Mouse (Mus musculus): Measurements from ENCODE around the gene Pabpn1l. TPM values are rescaled to one million over a fixed set of nuclear protein-coding genes. Genes with fewer than 3 reads are reported as not detected.

The Pabpn1l gene
- polyA plus RNA-seq, 1 experiment from 2014 or later: not detected

DNA sequence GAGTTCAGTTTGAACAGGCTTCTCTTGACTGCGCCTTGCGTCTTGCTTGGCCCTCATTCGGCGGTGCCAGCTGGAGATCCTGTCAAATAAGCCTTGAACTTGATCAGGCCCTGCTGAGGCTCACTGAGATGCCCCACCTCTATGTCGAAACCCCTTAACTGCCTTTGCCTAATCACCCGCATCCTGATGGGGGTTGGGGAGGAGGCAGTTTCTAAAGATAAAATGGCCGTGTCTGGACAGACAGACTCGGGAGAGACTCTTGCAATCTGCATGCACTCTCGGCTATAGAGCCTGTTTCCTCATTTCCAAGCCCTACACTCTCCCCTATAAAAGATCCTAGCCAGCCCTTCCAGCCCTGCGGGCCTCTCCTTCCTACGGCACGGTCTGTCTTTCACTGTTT is 29.3 kb downstream of the Pabpn1l start:
- Histone ChIP-seq H3K9me3 (replicated peaks; ENCODE audit: control insufficient read depth, low read length) (no peaks in the 10 kb centered on the region), H3K9ac (replicated peaks; ENCODE audit: low read length) (no peak overlapping the region), H3K36me3 (replicated peaks; ENCODE audit: control insufficient read depth, insufficient read depth, low read depth, low read length) (no peaks in the 10 kb centered on the region), H3K4me3 (ENCODE audit: low read depth, low read length) (no peak overlapping the region), H3K4me2 (ENCODE audit: low read depth, low read length) (no peak overlapping the region), H3K27me3 (ENCODE audit: control insufficient read depth, insufficient read depth, low read length) (no peaks in the 10 kb centered on the region), H3K4me1 (ENCODE audit: control insufficient read depth, insufficient read depth, low read length) (no peaks in the 10 kb centered on the region), H3K27ac (replicated peaks; ENCODE audit: low read depth, low read length) (no peak overlapping the region)
- no peak for ATAC-seq (replicated peaks; ENCODE audit: insufficient number of reproducible peaks, low FRiP score, low TSS enrichment, low read depth)
- WGBS: 74% methylated on average over 12 of the region's 12 CpGs
- DNase-seq (ENCODE audit: low spot score): no peak

DNA sequence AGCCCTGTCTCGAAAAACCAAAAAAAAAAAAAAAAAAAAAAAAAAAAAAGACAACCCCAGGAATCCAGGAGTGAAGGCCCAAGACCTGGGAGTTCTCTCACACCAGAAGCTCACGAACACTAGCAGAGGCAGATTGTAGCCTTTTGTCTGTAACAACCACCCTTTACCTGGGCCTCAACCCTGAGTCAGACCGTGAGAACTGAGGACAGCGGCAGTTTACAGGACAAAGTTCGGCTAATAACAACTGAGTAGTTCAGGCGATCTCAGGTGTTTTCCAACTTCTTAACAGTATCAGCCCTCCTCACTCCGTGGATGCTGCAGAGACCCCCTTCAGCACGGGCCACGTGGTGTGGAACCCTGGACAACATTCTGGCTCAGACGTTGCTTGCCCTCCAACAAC is 35.8 kb downstream of the Pabpn1l start:
- Histone ChIP-seq H3K9ac (replicated peaks; ENCODE audit: low read length) (no peak overlapping the region), H3K9me3 (replicated peaks; ENCODE audit: control insufficient read depth, low read length) (no peaks in the 10 kb centered on the region), H3K4me3 (ENCODE audit: low read depth, low read length) (no peak overlapping the region), H3K27ac (replicated peaks; ENCODE audit: low read depth, low read length) (no peak overlapping the region), H3K36me3 (replicated peaks; ENCODE audit: control insufficient read depth, insufficient read depth, low read depth, low read length) (no peaks in the 10 kb centered on the region), H3K4me2 (ENCODE audit: low read depth, low read length) (no peak overlapping the region), H3K27me3 (ENCODE audit: control insufficient read depth, insufficient read depth, low read length) (no peaks in the 10 kb centered on the region), H3K4me1 (ENCODE audit: control insufficient read depth, insufficient read depth, low read length) (no peaks in the 10 kb centered on the region; the same call in 1 of the 2 replicates)
- 81% methylated on average over 10 of the region's 10 CpGs for WGBS
- no peak for ATAC-seq (replicated peaks; ENCODE audit: insufficient number of reproducible peaks, low FRiP score, low TSS enrichment, low read depth)
- DNase-seq (ENCODE audit: low spot score): no peak

DNA sequence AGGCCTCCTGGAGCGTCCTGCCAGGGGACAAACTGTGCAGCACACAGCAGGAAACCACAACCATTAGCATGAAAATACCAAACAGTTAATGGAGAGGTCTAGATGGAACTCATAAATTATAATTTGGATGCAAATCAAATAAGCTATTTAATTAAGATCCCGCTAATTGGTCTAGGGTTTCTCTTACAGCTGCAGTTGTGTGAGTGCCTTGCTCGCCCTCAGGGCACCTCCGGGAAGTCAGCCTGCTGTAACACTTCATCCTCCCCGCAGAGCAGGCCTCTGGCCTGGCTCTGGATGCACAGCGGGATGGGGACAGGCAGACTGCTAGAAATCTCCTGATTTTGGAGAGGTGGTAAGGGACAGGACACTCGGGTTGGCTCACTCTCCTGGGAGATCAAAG is 36.4 kb downstream of the Pabpn1l start:
- DNase-seq (ENCODE audit: low spot score) (no peak), ATAC-seq (replicated peaks; ENCODE audit: insufficient number of reproducible peaks, low FRiP score, low TSS enrichment, low read depth) (no peak)
- 52% methylated on average over 7 of the region's 7 CpGs for WGBS
- H3K36me3 ChIP-seq (replicated peaks; ENCODE audit: control insufficient read depth, insufficient read depth, low read depth, low read length): no peaks in the 10 kb centered on the region
- H3K27ac ChIP-seq (replicated peaks; ENCODE audit: low read depth, low read length): no peak overlapping the region
- H3K27me3 ChIP-seq (ENCODE audit: control insufficient read depth, insufficient read depth, low read length): no peaks in the 10 kb centered on the region
- no peak overlapping the region for H3K4me2 ChIP-seq (ENCODE audit: low read depth, low read length)
- H3K9ac ChIP-seq (replicated peaks; ENCODE audit: low read length): no peak overlapping the region
- H3K4me1 ChIP-seq (ENCODE audit: control insufficient read depth, insufficient read depth, low read length): no peaks in the 10 kb centered on the region; the same call in 1 of the 2 replicates
- H3K4me3 ChIP-seq (ENCODE audit: low read depth, low read length): no peak overlapping the region
- H3K9me3 ChIP-seq (replicated peaks; ENCODE audit: control insufficient read depth, low read length): no peaks in the 10 kb centered on the region

DNA sequence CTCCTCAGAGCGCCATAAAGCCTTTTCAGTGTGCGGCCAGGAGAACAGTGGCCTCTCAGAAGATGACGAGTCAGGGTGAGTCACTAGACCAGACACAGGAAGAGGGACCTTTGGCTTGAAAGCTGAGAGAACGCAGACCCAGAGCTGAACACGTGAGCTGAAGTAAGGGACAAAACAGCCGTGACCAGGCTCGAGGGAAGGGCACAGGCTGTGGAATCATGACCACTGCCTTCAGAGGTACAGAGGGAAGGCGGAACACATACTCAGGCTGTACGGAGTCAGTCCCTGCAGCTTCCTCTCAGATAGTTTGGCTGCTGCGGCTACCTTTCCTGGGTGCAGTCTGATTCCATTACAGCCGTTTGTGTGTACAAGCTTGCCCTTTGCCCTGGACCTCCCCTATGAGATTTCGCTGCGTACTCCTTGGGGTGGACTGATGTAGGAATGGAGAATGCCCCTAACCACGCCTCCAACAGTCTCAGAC is 37.1 kb downstream of the Pabpn1l start:
- H3K9me3 ChIP-seq (replicated peaks; ENCODE audit: control insufficient read depth, low read length): no peaks in the 10 kb centered on the region
- H3K4me1 ChIP-seq (ENCODE audit: control insufficient read depth, insufficient read depth, low read length): no peaks in the 10 kb centered on the region; the same call in 1 of the 2 replicates
- 52% methylated on average over 14 of the region's 14 CpGs for WGBS
- no peak for ATAC-seq (replicated peaks; ENCODE audit: insufficient number of reproducible peaks, low FRiP score, low TSS enrichment, low read depth)
- H3K27me3 ChIP-seq (ENCODE audit: control insufficient read depth, insufficient read depth, low read length): no peaks in the 10 kb centered on the region
- no peak overlapping the region for H3K4me2 ChIP-seq (ENCODE audit: low read depth, low read length)
- H3K36me3 ChIP-seq (replicated peaks; ENCODE audit: control insufficient read depth, insufficient read depth, low read depth, low read length): no peaks in the 10 kb centered on the region
- no peak overlapping the region for H3K27ac ChIP-seq (replicated peaks; ENCODE audit: low read depth, low read length)
- no peak overlapping the region for H3K4me3 ChIP-seq (ENCODE audit: low read depth, low read length)
- no peak overlapping the region for H3K9ac ChIP-seq (replicated peaks; ENCODE audit: low read length)
- DNase-seq (ENCODE audit: low spot score): no peak

DNA sequence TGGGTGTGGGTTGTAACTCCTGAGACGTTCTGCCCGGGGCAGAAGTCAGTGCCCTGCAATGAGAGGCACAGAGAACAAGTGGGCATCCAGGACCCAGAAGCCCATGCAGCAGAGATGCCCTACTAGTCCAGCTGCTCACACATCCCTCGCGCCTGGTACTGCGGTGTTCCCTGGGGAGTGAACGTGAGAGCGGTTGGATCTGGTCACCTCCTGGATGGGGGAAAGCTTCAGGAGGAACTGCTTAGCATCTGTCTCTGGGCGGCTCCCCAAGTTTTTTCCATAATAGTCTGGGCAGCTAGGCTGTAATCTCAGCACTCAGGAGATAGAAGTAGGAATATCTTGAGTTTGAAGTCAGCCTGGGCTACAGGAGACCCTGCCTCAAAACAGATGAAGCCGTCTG is 37.6 kb downstream of the Pabpn1l start:
- Histone ChIP-seq H3K27ac (replicated peaks; ENCODE audit: low read depth, low read length) (no peak overlapping the region), H3K9me3 (replicated peaks; ENCODE audit: control insufficient read depth, low read length) (no peaks in the 10 kb centered on the region), H3K36me3 (replicated peaks; ENCODE audit: control insufficient read depth, insufficient read depth, low read depth, low read length) (no peaks in the 10 kb centered on the region), H3K4me1 (ENCODE audit: control insufficient read depth, insufficient read depth, low read length) (no peaks in the 10 kb centered on the region; the same call in 1 of the 2 replicates), H3K9ac (replicated peaks; ENCODE audit: low read length) (no peak overlapping the region), H3K27me3 (ENCODE audit: control insufficient read depth, insufficient read depth, low read length) (no peaks in the 10 kb centered on the region), H3K4me2 (ENCODE audit: low read depth, low read length) (no peak overlapping the region), H3K4me3 (ENCODE audit: low read depth, low read length) (no peak overlapping the region)
- ATAC-seq (replicated peaks; ENCODE audit: insufficient number of reproducible peaks, low FRiP score, low TSS enrichment, low read depth) (no peak), DNase-seq (ENCODE audit: low spot score) (no peak)
- 85% methylated on average over 9 of the region's 9 CpGs for WGBS

DNA sequence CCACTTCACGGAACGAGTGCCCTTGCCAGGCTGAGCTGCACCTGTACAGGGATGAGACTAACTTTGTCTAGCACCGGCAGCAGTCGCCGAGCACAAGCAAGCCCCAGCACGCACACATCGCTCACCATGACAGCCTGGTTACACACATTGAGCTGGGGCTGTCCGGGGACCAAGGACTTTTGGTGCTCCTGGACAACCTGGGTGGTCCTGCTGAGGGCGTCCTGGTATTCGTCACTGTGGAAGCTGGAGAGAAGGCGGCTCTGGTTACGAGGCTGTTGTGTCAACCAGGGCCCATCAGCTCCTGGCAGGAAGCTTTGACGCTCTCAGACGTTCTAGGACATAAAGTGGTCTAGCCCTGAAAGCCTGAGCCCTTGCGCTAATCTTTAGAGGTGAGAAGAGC is 41.6 kb downstream of the Pabpn1l start:
- no peak overlapping the region for H3K9ac ChIP-seq (replicated peaks; ENCODE audit: low read length)
- no peaks in the 10 kb centered on the region for H3K36me3 ChIP-seq (replicated peaks; ENCODE audit: control insufficient read depth, insufficient read depth, low read depth, low read length)
- peaks cover 9% of the 10 kb centered on the region; the same call in 1 of the 2 replicates for H3K4me1 ChIP-seq (ENCODE audit: control insufficient read depth, insufficient read depth, low read length)
- H3K4me3 ChIP-seq (ENCODE audit: low read depth, low read length): no peak overlapping the region
- DNase-seq (ENCODE audit: low spot score) (peak; percentile 39), ATAC-seq (replicated peaks; ENCODE audit: insufficient number of reproducible peaks, low FRiP score, low TSS enrichment, low read depth) (no peak)
- WGBS: 64% methylated on average over 13 of the region's 15 CpGs
- no peak overlapping the region for H3K27ac ChIP-seq (replicated peaks; ENCODE audit: low read depth, low read length)
- no peaks in the 10 kb centered on the region for H3K27me3 ChIP-seq (ENCODE audit: control insufficient read depth, insufficient read depth, low read length)
- no peak overlapping the region for H3K4me2 ChIP-seq (ENCODE audit: low read depth, low read length)
- no peaks in the 10 kb centered on the region for H3K9me3 ChIP-seq (replicated peaks; ENCODE audit: control insufficient read depth, low read length)

DNA sequence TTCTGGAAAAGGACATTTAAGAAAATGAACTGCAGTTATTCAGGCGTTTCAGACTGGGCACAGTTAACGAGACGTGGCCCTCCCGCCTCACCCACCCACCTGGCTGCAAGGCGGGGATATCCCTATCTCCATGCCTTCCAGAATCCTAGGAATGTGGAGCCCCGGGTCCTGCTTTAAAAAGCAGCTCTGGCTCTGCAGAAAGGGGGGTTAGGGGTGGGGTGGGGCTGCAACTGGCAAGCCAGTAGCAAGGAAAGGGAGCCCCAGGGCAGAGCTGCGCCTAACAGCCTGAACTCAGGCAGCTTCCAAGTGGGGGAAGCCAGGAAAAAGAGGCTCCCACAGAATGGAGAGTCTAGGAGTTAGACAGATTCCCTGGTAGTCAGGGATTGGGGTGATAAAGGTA is 43.3 kb downstream of the Pabpn1l start:
- Histone ChIP-seq H3K27me3 (ENCODE audit: control insufficient read depth, insufficient read depth, low read length) (no peaks in the 10 kb centered on the region), H3K9ac (replicated peaks; ENCODE audit: low read length) (peak overlapping the region; percentile 8; the same call in 1 of the 2 replicates), H3K4me2 (ENCODE audit: low read depth, low read length) (no peak overlapping the region), H3K4me1 (ENCODE audit: control insufficient read depth, insufficient read depth, low read length) (peaks cover 9% of the 10 kb centered on the region), H3K4me3 (ENCODE audit: low read depth, low read length) (no peak overlapping the region), H3K36me3 (replicated peaks; ENCODE audit: control insufficient read depth, insufficient read depth, low read depth, low read length) (no peaks in the 10 kb centered on the region), H3K27ac (replicated peaks; ENCODE audit: low read depth, low read length) (no peak overlapping the region), H3K9me3 (replicated peaks; ENCODE audit: control insufficient read depth, low read length) (no peaks in the 10 kb centered on the region)
- ATAC-seq (replicated peaks; ENCODE audit: insufficient number of reproducible peaks, low FRiP score, low TSS enrichment, low read depth): no peak
- 25% methylated on average over 7 of the region's 7 CpGs for WGBS
- DNase-seq (ENCODE audit: low spot score): peak; percentile 59

DNA sequence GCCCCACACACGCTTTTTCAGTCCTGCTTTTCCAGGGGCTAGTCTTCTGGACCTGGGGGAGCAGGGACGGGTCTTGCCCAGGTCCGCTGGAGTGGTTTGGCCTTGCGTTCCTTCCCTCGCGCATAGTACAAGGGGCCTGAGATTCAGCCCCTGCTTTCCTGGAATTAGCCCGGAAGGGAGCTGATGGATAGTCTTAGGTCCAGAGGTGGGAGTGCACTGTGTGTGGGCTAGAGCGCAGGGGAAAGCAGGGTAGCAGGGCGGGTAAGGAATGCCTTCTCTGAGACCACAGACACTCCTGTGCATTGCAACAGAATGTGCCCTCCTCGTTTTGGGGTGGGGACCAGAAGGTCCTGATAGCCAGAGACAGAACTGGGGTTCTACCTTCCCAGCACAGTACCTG is 45.4 kb downstream of the Pabpn1l start:
- Histone ChIP-seq H3K4me2 (ENCODE audit: low read depth, low read length) (peak overlapping the region; percentile 21), H3K9me3 (replicated peaks; ENCODE audit: control insufficient read depth, low read length) (no peaks in the 10 kb centered on the region), H3K4me3 (ENCODE audit: low read depth, low read length) (peak overlapping the region; percentile 10; the same call in 1 of the 2 replicates), H3K4me1 (ENCODE audit: control insufficient read depth, insufficient read depth, low read length) (peaks cover 9% of the 10 kb centered on the region), H3K36me3 (replicated peaks; ENCODE audit: control insufficient read depth, insufficient read depth, low read depth, low read length) (peaks cover 4% of the 10 kb centered on the region; the same call in 1 of the 2 replicates), H3K9ac (replicated peaks; ENCODE audit: low read length) (peak overlapping the region; percentile 46), H3K27me3 (ENCODE audit: control insufficient read depth, insufficient read depth, low read length) (no peaks in the 10 kb centered on the region), H3K27ac (replicated peaks; ENCODE audit: low read depth, low read length) (peak overlapping the region; percentile 59; the same call in 1 of the 2 replicates)
- 46% methylated on average over 10 of the region's 10 CpGs for WGBS
- peak; percentile 5; the same call in 1 of the 2 replicates for ATAC-seq (replicated peaks; ENCODE audit: insufficient number of reproducible peaks, low FRiP score, low TSS enrichment, low read depth)
- DNase-seq (ENCODE audit: low spot score): no peak
